Mouse (Mus musculus) gastrocnemius, adult 18-20 months (tissue): ENCODE measurements around the gene Cyp4f37. TPM values are rescaled to one million over a fixed set of nuclear protein-coding genes. Genes with fewer than 3 reads are reported as not detected.

Experiments used
- DNase-seq: peaks from one replicate; pipeline ENCODE4 v3.0.0; 2021; ENCODE audit warnings: low spot score
- total RNA-seq, 2 experiments: library from RNA; stranded (reverse); gene quantifications; 2 replicates each; pipeline ENCODE4 v1.2.3; 2021

Gene Cyp4f37
- total RNA-seq, 2 experiments from 2014 or later = not detected

DNA sequence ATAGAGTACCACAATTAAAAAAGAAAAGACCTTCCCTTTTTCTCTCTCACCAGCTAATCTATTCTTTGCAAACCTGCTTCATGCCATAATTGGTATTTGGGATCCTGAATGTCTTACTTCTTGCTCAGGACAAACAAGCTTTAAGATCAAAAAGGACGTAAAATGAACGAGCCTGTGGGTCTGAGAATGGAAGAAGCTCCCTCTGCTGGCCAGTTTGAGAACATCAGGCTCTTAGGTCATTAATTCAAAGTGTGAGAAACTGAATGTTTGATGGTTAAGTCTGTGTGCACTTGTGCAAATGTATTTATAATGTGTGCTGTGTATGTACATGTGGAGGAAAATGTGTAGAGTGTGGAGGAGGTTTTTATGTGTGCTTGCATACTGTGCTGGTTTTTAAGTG lies 59.3 kb downstream of the Cyp4f37 start:
- peak; percentile 22 for DNase-seq

GRCm38 (mm10) chr17:32685048-32685750 lies 64.1 kb downstream of the Cyp4f37 start, which contains the start of gene Cyp4f15:
Gene Cyp4f15, plus strand, starts transcription at chr17:32685627.
- no peak for DNase-seq

Other genes with a start within 250 kb of the Cyp4f37 start
- 10 to 100 TPM; 13.1 to 14.5 TPM for gene Wiz, start 231.9 kb upstream of the Cyp4f37 start, total RNA-seq
- gene Rasal3, start 217.7 kb upstream of the Cyp4f37 start, total RNA-seq = under 1 TPM; 0.09 to 0.85 TPM
- gene Pglyrp2, start 197.1 kb upstream of the Cyp4f37 start, total RNA-seq = not detected
- gene Cyp4f39, start 168.6 kb upstream of the Cyp4f37 start, total RNA-seq = 10 to 100 TPM in 1 of 2 experiments, 1 to 10 TPM in 1; 2.2 to 14.1 TPM
- gene Cyp4f17, start 115.3 kb upstream of the Cyp4f37 start, total RNA-seq = 1 to 10 TPM; 1.3 to 1.5 TPM
- gene Cyp4f16, start 84.8 kb upstream of the Cyp4f37 start, total RNA-seq = 1 to 10 TPM in 1 of 2 experiments, under 1 TPM in 1; 0.78 to 1.7 TPM
- not detected for gene Cyp4f40, start 37.6 kb downstream of the Cyp4f37 start, total RNA-seq
- gene Cyp4f15, start 64.3 kb downstream of the Cyp4f37 start, total RNA-seq = not detected
- 10 to 100 TPM; 19.5 to 20.7 TPM for gene Zfp871, start 167.0 kb downstream of the Cyp4f37 start, total RNA-seq
- gene Zfp811, start 188.6 kb downstream of the Cyp4f37 start, total RNA-seq = under 1 TPM; 0.14 to 0.23 TPM
- 1 to 10 TPM; 8.1 to 8.7 TPM for gene Zfp799, start 209.0 kb downstream of the Cyp4f37 start, total RNA-seq